Mouse (Mus musculus) E14TG2a.4 (cell line): ENCODE data around the gene Spem2.

Experiments
- CTCF ChIP-seq: conservative IDR thresholded peaks from 2 replicates; pipeline ENCODE4 v1.5.1; 2014; ENCODE audit warnings: low read length
- NANOG ChIP-seq: IDR thresholded peaks from 2 replicates; pipeline ENCODE4 v1.6.1; 2014; ENCODE audit warnings: borderline replicate concordance, low read length, mixed read lengths
- POU5F1 ChIP-seq: IDR thresholded peaks from 2 replicates; pipeline ENCODE4 v1.6.1; 2014; ENCODE audit warnings: low read length, borderline replicate concordance

- TF ChIP-seq CTCF (no peak), NANOG (no peak), POU5F1 (no peak)
Observed at GRCm38 (mm10) chr11:69823456-69823855, 5.2 kb upstream of the Spem2 start.
